Mouse (Mus musculus) spleen, embryonic (tissue): ENCODE results near the gene Inpp5f.
"Not testable (repeated sequence)": the region's sequence is repeated elsewhere in the genome, so short reads cannot be mapped to it uniquely, and the experiment has no call there.

ENCODE experiments used
- CTCF ChIA-PET: fragments of 350-600 bp; sonication (Branson Sonifier 250); formaldehyde crosslinking; loops from one replicate; lab custom pipeline; 2022; lab: Charles Lee

The Inpp5f gene

GRCm38 (mm10) chr7:128592118-128592935 is 18.8 kb upstream of the Inpp5f start:
- CTCF ChIA-PET = interaction anchor here (0.7 kb wide), 1 partner anchor 79 kb away, joined by 3 read pairs; no protein-coding TSS in a partner anchor

- CTCF ChIA-PET = interaction anchor here (0.7 kb wide), 1 partner anchor 78 kb away, joined by 3 read pairs; no protein-coding TSS in a partner anchor
Measured at GRCm38 (mm10) chr7:128592936-128593241, 18.2 kb upstream of the Inpp5f start.

- CTCF ChIA-PET = no interaction called here
Measured at GRCm38 (mm10) chr7:128596274-128596673, 14.9 kb upstream of the Inpp5f start.

- CTCF ChIA-PET = no interaction called here
Measured at GRCm38 (mm10) chr7:128599072-128599471, 12.1 kb upstream of the Inpp5f start.

GRCm38 (mm10) chr7:128601826-128602225 is 9.3 kb upstream of the Inpp5f start:
- CTCF ChIA-PET = no interaction called here

GRCm38 (mm10) chr7:128609936-128610335 is 1.2 kb upstream of the Inpp5f start:
- CTCF ChIA-PET = not testable (repeated sequence)

GRCm38 (mm10) chr7:128610490-128610889 is 638 bp upstream of the Inpp5f start:
- CTCF ChIA-PET = interaction anchor here (0.5 kb wide), 1 partner anchor 150 kb away, joined by 3 read pairs; no protein-coding TSS in a partner anchor

GRCm38 (mm10) chr7:128611799-128612411 is 777 bp downstream of the Inpp5f start:
- CTCF ChIA-PET = interaction anchor here (0.6 kb wide), 1 partner anchor 39 kb away, joined by 7 read pairs; no protein-coding TSS in a partner anchor

GRCm38 (mm10) chr7:128612521-128613181 is 1.5 kb downstream of the Inpp5f start:
- CTCF ChIA-PET = interaction anchor here (0.7 kb wide), 1 partner anchor 92 kb away, joined by 4 read pairs; no protein-coding TSS in a partner anchor

GRCm38 (mm10) chr7:128613578-128613977 is 2.5 kb downstream of the Inpp5f start:
- CTCF ChIA-PET = no interaction called here

- CTCF ChIA-PET = interaction anchor here (0.6 kb wide), 1 partner anchor 66 kb away, joined by 5 read pairs; no protein-coding TSS in a partner anchor
Measured at GRCm38 (mm10) chr7:128617587-128617986, 6.5 kb downstream of the Inpp5f start.

- CTCF ChIA-PET = no interaction called here
Measured at GRCm38 (mm10) chr7:128620178-128620577, 9.1 kb downstream of the Inpp5f start.

- CTCF ChIA-PET = no interaction called here
Measured at GRCm38 (mm10) chr7:128622266-128622961, 11.3 kb downstream of the Inpp5f start.

GRCm38 (mm10) chr7:128622994-128623393 is 11.9 kb downstream of the Inpp5f start:
- CTCF ChIA-PET = interaction anchor here (0.7 kb wide), 1 partner anchor 58 kb away, joined by 10 read pairs; no protein-coding TSS in a partner anchor

- CTCF ChIA-PET = no interaction called here
Measured at GRCm38 (mm10) chr7:128625382-128625781, 14.3 kb downstream of the Inpp5f start.

GRCm38 (mm10) chr7:128626601-128627000 is 15.5 kb downstream of the Inpp5f start:
- CTCF ChIA-PET = no interaction called here

- CTCF ChIA-PET = no interaction called here
Measured at GRCm38 (mm10) chr7:128627251-128627650, 16.1 kb downstream of the Inpp5f start.

GRCm38 (mm10) chr7:128627723-128628122 is 16.6 kb downstream of the Inpp5f start:
- CTCF ChIA-PET = no interaction called here

GRCm38 (mm10) chr7:128633156-128633555 is 22.0 kb downstream of the Inpp5f start:
- CTCF ChIA-PET = no interaction called here

GRCm38 (mm10) chr7:128639925-128640485 is 28.9 kb downstream of the Inpp5f start:
- CTCF ChIA-PET = no interaction called here

- CTCF ChIA-PET = no interaction called here
Measured at GRCm38 (mm10) chr7:128641571-128641970, 30.4 kb downstream of the Inpp5f start.
